Mouse (Mus musculus): ENCODE data around the gene Hspb8. TPM values are rescaled to one million over a fixed set of nuclear protein-coding genes. Genes with fewer than 3 reads are reported as not detected.

The Hspb8 gene
- total and polyA plus RNA-seq, 3 experiments: not detected

DNA sequence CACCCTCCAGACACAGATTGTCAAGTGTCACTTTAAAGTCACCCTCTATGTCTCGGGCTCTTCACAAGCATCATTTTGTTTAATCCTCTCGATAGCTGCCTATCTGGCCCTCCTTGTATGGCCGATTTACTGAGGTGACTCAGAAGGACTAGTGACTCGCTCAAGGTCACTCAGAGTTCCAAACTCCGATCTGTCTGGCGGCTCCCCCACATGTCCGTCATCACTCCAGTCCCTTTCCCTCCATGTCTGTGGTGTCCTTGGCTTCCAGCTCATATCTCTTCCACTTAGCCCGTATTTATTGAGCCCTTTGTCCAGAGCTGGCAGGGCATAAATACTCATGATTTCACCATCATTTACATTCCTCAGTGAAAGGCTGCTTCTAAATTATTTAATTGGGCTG, 28.2 kb upstream of the Hspb8 start:
- no peaks in the 10 kb centered on the region for H3K36me3 ChIP-seq (ENCODE audit: control insufficient read depth in 1 of 2, insufficient read depth in 2 of 2, low read length in 2 of 2)
- no peaks in the 10 kb centered on the region for H3K27me3 ChIP-seq (ENCODE audit: control insufficient read depth in 1 of 2, insufficient read depth in 2 of 2, low read length in 2 of 2)
- H3K9me3 ChIP-seq (replicated peaks; ENCODE audit: insufficient read depth, low read length): no peaks in the 10 kb centered on the region
- H3K27ac ChIP-seq (ENCODE audit: control insufficient read depth, low read depth, low read length): no peak overlapping the region
- no peak overlapping the region for H3K9ac ChIP-seq (ENCODE audit: control insufficient read depth, low read depth, low read length, poor library complexity, severe bottlenecking)
- no peak overlapping the region for H3K4me3 ChIP-seq (ENCODE audit: control insufficient read depth in 1 of 2, insufficient read depth in 1 of 2, low read depth in 2 of 2, low read length in 2 of 2)
- TF ChIP-seq ZC3H11A (IDR thresholded peaks at IDR 0.05; ENCODE audit: low read depth, low read length): no peak
- TF ChIP-seq POLR2AphosphoS2 (IDR thresholded peaks at IDR 0.05; ENCODE audit: low read length): no peak
- TF ChIP-seq CHD2 (IDR thresholded peaks at IDR 0.05; ENCODE audit: low read length): no peak
- no peak for TF ChIP-seq JUND (IDR thresholded peaks at IDR 0.05; ENCODE audit: low read depth, low read length)
- no peak for TF ChIP-seq MAZ (IDR thresholded peaks at IDR 0.05; ENCODE audit: low read depth, low read length)
- no peak for TF ChIP-seq MAFK (IDR thresholded peaks at IDR 0.05; ENCODE audit: borderline replicate concordance, low read depth, low read length)
- TF ChIP-seq GABPA (IDR thresholded peaks at IDR 0.05; ENCODE audit: low read depth, low read length): no peak
- TF ChIP-seq USF1 (IDR thresholded peaks at IDR 0.05; ENCODE audit: low read depth, low read length): no peak
- TF ChIP-seq ZNF384 (IDR thresholded peaks at IDR 0.05; ENCODE audit: low read depth, low read length): no peak
- no peak for TF ChIP-seq E2F4 (IDR thresholded peaks at IDR 0.05; ENCODE audit: borderline replicate concordance, low read depth, low read length)
- TF ChIP-seq HCFC1 (IDR thresholded peaks at IDR 0.05; ENCODE audit: low read depth, low read length): no peak
- no peak for TF ChIP-seq ELF1 (IDR thresholded peaks at IDR 0.05; ENCODE audit: low read depth, low read length)
- TF ChIP-seq TCF12 (IDR thresholded peaks at IDR 0.05; ENCODE audit: low read depth, low read length): no peak
- no peak for TF ChIP-seq TBP (IDR thresholded peaks at IDR 0.05; ENCODE audit: low read depth, low read length)
- TF ChIP-seq MYB (IDR thresholded peaks at IDR 0.05; ENCODE audit: low read depth, low read length): no peak
- no peak for TF ChIP-seq ZKSCAN1 (IDR thresholded peaks at IDR 0.05; ENCODE audit: low read depth, low read length)
- no peak for TF ChIP-seq NRF1 (IDR thresholded peaks at IDR 0.05; ENCODE audit: insufficient read depth, low read depth, low read length, poor library complexity, severe bottlenecking)
- no peak for TF ChIP-seq MYC (IDR thresholded peaks at IDR 0.05; ENCODE audit: low read depth, low read length)
- no peak for DNase-seq (ENCODE audit: low read depth, low spot score)
- no peaks in the 10 kb centered on the region for H3K79me2 ChIP-seq (ENCODE audit: control insufficient read depth, insufficient read depth, low read length, poor library complexity)
- no peaks in the 10 kb centered on the region for H3K4me1 ChIP-seq (ENCODE audit: control insufficient read depth in 1 of 2, insufficient read depth in 2 of 2, low read length in 2 of 2)

DNA sequence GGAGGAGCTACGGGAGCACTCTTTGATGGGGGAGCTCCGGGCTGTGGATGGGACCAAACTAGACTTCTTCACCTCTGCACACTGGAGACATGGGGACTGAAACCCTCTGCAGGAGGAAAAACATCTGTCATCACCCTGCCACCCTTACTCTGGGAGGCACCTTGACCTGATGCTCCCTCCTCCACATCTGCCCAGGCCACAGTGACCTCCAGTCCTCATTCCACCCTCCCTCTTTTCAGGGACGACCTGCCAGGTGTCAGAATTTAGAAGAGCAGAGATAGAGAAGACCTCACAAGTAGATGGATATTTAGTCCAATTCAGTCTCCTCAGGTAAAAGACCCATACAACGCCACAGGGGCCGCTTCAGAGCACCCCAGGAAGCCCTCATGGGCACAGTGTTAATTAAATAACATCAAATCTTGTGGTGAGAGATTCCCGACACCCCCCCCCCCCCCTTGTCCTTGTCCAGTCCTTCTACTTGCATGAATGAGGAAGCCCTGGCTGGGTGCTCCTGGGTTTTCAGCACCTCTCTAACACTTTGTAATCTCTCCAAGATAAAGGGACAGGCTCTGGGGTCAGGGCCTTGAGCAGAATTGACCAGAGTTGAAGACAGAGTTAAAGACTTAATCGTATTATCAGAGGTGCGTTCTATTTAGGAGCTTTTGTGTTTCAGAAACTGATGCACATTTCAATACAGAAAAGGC, 27.0 kb upstream of the Hspb8 start:
- H3K27me3 ChIP-seq (ENCODE audit: control insufficient read depth in 1 of 2, insufficient read depth in 2 of 2, low read length in 2 of 2): no peaks in the 10 kb centered on the region
- H3K4me1 ChIP-seq (ENCODE audit: control insufficient read depth in 1 of 2, insufficient read depth in 2 of 2, low read length in 2 of 2): no peaks in the 10 kb centered on the region
- no peaks in the 10 kb centered on the region for H3K9me3 ChIP-seq (replicated peaks; ENCODE audit: insufficient read depth, low read length)
- no peak overlapping the region for H3K27ac ChIP-seq (ENCODE audit: control insufficient read depth, low read depth, low read length)
- TF ChIP-seq MYC (IDR thresholded peaks at IDR 0.05; ENCODE audit: low read depth, low read length) (no peak), JUND (IDR thresholded peaks at IDR 0.05; ENCODE audit: low read depth, low read length) (no peak), MYB (IDR thresholded peaks at IDR 0.05; ENCODE audit: low read depth, low read length) (no peak)
- H3K36me3 ChIP-seq (ENCODE audit: control insufficient read depth in 1 of 2, insufficient read depth in 2 of 2, low read length in 2 of 2): no peaks in the 10 kb centered on the region
- H3K9ac ChIP-seq (ENCODE audit: control insufficient read depth, low read depth, low read length, poor library complexity, severe bottlenecking): no peak overlapping the region
- H3K79me2 ChIP-seq (ENCODE audit: control insufficient read depth, insufficient read depth, low read length, poor library complexity): no peaks in the 10 kb centered on the region
- H3K4me3 ChIP-seq (ENCODE audit: control insufficient read depth in 1 of 2, insufficient read depth in 1 of 2, low read depth in 2 of 2, low read length in 2 of 2): no peak overlapping the region
- no peak for DNase-seq (ENCODE audit: low read depth, low spot score)

Measured in MEL (cell line).